Mouse (Mus musculus) urinary bladder, postnatal 10 days (tissue): ENCODE measurements around the gene Pias3.
"Not testable (repeated sequence)": the region's sequence is repeated elsewhere in the genome, so short reads cannot be mapped to it uniquely, and the experiment has no call there.

Experiments used
- DNase-seq: peaks from one replicate; pipeline ENCODE4 v3.0.0; 2022; ENCODE audit warnings: low spot score

Pias3 gene

GRCm38 (mm10) chr3:96684822-96685156 lies 11.4 kb upstream of the Pias3 start:
- DNase-seq, result no peak

GRCm38 (mm10) chr3:96686057-96686456 lies 10.1 kb upstream of the Pias3 start:
- DNase-seq, result not testable (repeated sequence)

- DNase-seq, result no peak
Measured at GRCm38 (mm10) chr3:96688854-96689253, 7.3 kb upstream of the Pias3 start.

GRCm38 (mm10) chr3:96690298-96690697 lies 5.9 kb upstream of the Pias3 start:
- DNase-seq, result no peak

- no peak for DNase-seq
Measured at GRCm38 (mm10) chr3:96692506-96692905, 3.7 kb upstream of the Pias3 start.

GRCm38 (mm10) chr3:96693579-96693978 lies 2.6 kb upstream of the Pias3 start:
- DNase-seq, result no peak

- DNase-seq, result peak; percentile 64
Measured at GRCm38 (mm10) chr3:96696766-96697732, 865 bp downstream of the Pias3 start.

- no peak for DNase-seq
Measured at GRCm38 (mm10) chr3:96698993-96699690, 3.0 kb downstream of the Pias3 start.

- no peak for DNase-seq
Measured at GRCm38 (mm10) chr3:96700376-96700775, 4.2 kb downstream of the Pias3 start.

GRCm38 (mm10) chr3:96701003-96701402 lies 4.8 kb downstream of the Pias3 start:
- no peak for DNase-seq

GRCm38 (mm10) chr3:96704778-96705177 lies 8.6 kb downstream of the Pias3 start:
- no peak for DNase-seq

- no peak for DNase-seq
Measured at GRCm38 (mm10) chr3:96706217-96706616, 10.0 kb downstream of the Pias3 start.

GRCm38 (mm10) chr3:96706984-96707383 lies 10.8 kb downstream of the Pias3 start:
- DNase-seq, result no peak

GRCm38 (mm10) chr3:96707903-96708683 lies 11.9 kb downstream of the Pias3 start, which contains the start of gene Nudt17:
Nudt17 (minus strand) TSS chr3:96708562.
- no peak for DNase-seq

- no peak for DNase-seq
Measured at GRCm38 (mm10) chr3:96708684-96709064, 12.5 kb downstream of the Pias3 start.

GRCm38 (mm10) chr3:96714286-96714685 lies 18.1 kb downstream of the Pias3 start:
- DNase-seq, result no peak

- no peak for DNase-seq
Measured at GRCm38 (mm10) chr3:96715854-96716253, 19.7 kb downstream of the Pias3 start.

- no peak for DNase-seq
Measured at GRCm38 (mm10) chr3:96719173-96719572, 23.0 kb downstream of the Pias3 start.

GRCm38 (mm10) chr3:96727343-96727827 lies 31.2 kb downstream of the Pias3 start, which contains the start of the genes Polr3c and Rnf115:
Polr3c (minus strand) TSS chr3:96727628.
Rnf115 (plus strand) TSS chr3:96727664.
- peak; percentile 87 for DNase-seq

- DNase-seq, result no peak
Measured at GRCm38 (mm10) chr3:96727828-96728633, 31.8 kb downstream of the Pias3 start.
